Mouse (Mus musculus): Measurements from ENCODE around the gene Gm20388. TPM values are rescaled to one million over a fixed set of nuclear protein-coding genes. Genes with fewer than 3 reads are reported as not detected.

Gene Gm20388
- polyA plus RNA-seq, 1 experiment, result 18.7 TPM

- Histone ChIP-seq H3K27me3 (ENCODE audit: control insufficient read depth, insufficient read depth, low read length) (no peaks in the 10 kb centered on the region), H3K4me3 (replicated peaks; ENCODE audit: insufficient read depth, low read depth, low read length) (no peak overlapping the region), H3K4me1 (ENCODE audit: control insufficient read depth, insufficient read depth, low read length) (peaks cover 59% of the 10 kb centered on the region), H3K27ac (ENCODE audit: insufficient read depth, low read length) (no peak overlapping the region)
- WGBS, result 95% methylated on average over 17 of the region's 17 CpGs
- no peak for DNase-seq
- TF ChIP-seq CTCF (IDR thresholded peaks at IDR 0.05; ENCODE audit: borderline replicate concordance, insufficient read depth, low read depth, low read length), result no peak
- TF ChIP-seq POLR2A (IDR thresholded peaks at IDR 0.05; ENCODE audit: borderline replicate concordance, insufficient read depth, low read length), result no peak
Observed at GRCm38 (mm10) chr8:120567731-120568130, 657.1 kb downstream of the Gm20388 start.

DNA sequence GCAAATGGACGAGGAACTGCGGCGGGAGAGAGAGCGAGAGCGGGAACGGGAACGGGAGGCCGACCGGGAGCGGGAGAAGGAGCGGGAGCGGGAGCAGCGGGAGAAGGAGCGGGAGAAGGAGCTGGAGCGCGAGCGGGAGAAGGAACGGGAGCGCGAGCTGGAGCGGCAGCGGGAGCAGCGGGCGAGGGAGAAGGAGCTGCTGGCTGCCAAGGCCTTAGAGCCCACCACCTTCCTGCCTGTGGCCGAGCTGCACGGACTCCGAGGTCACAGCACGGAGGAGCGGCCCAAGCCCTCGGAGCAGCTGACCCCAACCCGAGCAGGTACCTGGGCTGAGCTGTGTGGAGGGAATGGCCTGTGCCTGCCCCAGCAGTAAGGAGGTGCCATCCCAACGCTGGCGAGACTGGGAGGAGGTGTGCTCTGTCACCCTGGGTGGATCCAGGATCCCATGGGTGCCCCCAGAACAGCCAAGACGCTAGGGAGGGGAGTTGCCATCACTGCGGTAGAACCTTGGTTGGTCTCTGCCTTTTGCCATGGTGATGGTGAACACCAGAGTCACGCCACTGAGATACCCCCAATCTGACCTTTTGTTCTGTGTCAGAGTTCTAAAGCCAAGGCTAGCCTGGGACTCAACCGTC, 657.6 kb downstream of the Gm20388 start:
- 94% methylated on average over 37 of the region's 37 CpGs for WGBS
- Histone ChIP-seq H3K27me3 (ENCODE audit: control insufficient read depth, insufficient read depth, low read length) (no peaks in the 10 kb centered on the region), H3K27ac (ENCODE audit: insufficient read depth, low read length) (no peak overlapping the region), H3K4me1 (ENCODE audit: control insufficient read depth, insufficient read depth, low read length) (peaks cover 57% of the 10 kb centered on the region), H3K4me3 (replicated peaks; ENCODE audit: insufficient read depth, low read depth, low read length) (no peak overlapping the region)
- TF ChIP-seq CTCF (IDR thresholded peaks at IDR 0.05; ENCODE audit: borderline replicate concordance, insufficient read depth, low read depth, low read length) (no peak), POLR2A (IDR thresholded peaks at IDR 0.05; ENCODE audit: borderline replicate concordance, insufficient read depth, low read length) (no peak)
- no peak for DNase-seq

- H3K4me1 ChIP-seq (ENCODE audit: control insufficient read depth, insufficient read depth, low read length), result peaks cover 55% of the 10 kb centered on the region
- no peak for DNase-seq
- H3K27ac ChIP-seq (ENCODE audit: insufficient read depth, low read length), result no peak overlapping the region
- H3K27me3 ChIP-seq (ENCODE audit: control insufficient read depth, insufficient read depth, low read length), result no peaks in the 10 kb centered on the region
- WGBS, result 82% methylated on average over 17 of the region's 17 CpGs
- no peak for TF ChIP-seq POLR2A (IDR thresholded peaks at IDR 0.05; ENCODE audit: borderline replicate concordance, insufficient read depth, low read length)
- TF ChIP-seq CTCF (IDR thresholded peaks at IDR 0.05; ENCODE audit: borderline replicate concordance, insufficient read depth, low read depth, low read length), result no peak
- H3K4me3 ChIP-seq (replicated peaks; ENCODE audit: insufficient read depth, low read depth, low read length), result no peak overlapping the region
Observed at GRCm38 (mm10) chr8:120569123-120569522, 658.5 kb downstream of the Gm20388 start.

- WGBS, result 45% methylated on average over 13 of the region's 13 CpGs
- no peak overlapping the region for H3K27ac ChIP-seq (ENCODE audit: insufficient read depth, low read length)
- H3K4me1 ChIP-seq (ENCODE audit: control insufficient read depth, insufficient read depth, low read length), result peaks cover 51% of the 10 kb centered on the region
- TF ChIP-seq POLR2A (IDR thresholded peaks at IDR 0.05; ENCODE audit: borderline replicate concordance, insufficient read depth, low read length) (no peak), CTCF (IDR thresholded peaks at IDR 0.05; ENCODE audit: borderline replicate concordance, insufficient read depth, low read depth, low read length) (peak; percentile 83)
- peak; percentile 71 to 82 for DNase-seq
- H3K27me3 ChIP-seq (ENCODE audit: control insufficient read depth, insufficient read depth, low read length), result no peaks in the 10 kb centered on the region
- H3K4me3 ChIP-seq (replicated peaks; ENCODE audit: insufficient read depth, low read depth, low read length), result no peak overlapping the region
Observed at GRCm38 (mm10) chr8:120569939-120570715, 659.5 kb downstream of the Gm20388 start.

DNA sequence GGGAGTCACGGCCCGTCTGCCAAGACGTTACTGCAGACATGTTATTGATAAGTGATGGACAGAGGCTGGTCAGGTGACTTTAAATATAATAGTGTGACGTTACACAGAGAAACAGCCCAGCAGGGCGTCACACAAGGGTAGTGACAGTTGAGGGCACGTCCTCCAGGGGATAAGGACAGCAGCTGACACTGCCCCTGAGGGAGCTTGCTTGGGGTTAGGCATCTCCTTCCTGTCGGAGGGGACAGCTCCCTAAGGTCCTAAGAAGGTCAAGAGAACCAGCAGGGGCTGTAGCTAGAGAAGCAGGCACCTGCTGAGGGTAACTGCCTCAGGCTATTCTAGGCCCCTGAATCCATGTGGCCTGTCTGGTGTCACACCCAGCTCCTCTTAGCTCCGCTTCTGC, 660.9 kb downstream of the Gm20388 start:
- no peak overlapping the region for H3K27ac ChIP-seq (ENCODE audit: insufficient read depth, low read length)
- 82% methylated on average over 8 of the region's 8 CpGs for WGBS
- DNase-seq, result peak in 1 of 2 experiments; percentile 19

DNA sequence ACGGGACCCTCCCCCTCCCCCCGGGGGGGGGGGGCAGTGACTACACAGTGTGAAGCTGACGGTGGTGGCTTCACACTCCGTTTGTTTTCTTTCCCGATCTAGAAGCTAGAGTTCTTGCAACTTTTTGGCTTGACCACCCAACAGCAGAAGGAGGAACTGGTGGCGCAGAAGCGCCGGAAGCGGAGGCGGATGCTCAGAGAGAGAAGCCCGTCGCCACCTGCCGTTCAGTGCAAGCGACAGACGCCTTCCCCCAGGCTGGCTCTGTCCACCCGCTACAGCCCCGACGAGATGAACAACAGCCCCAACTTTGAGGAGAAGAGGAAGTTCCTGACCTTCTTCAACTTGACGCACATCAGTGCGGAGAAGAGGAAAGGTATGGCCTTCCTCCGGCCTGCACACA, 661.9 kb downstream of the Gm20388 start:
- TF ChIP-seq POLR2A (IDR thresholded peaks at IDR 0.05; ENCODE audit: borderline replicate concordance, insufficient read depth, low read length) (no peak), CTCF (IDR thresholded peaks at IDR 0.05; ENCODE audit: borderline replicate concordance, insufficient read depth, low read depth, low read length) (0 out of 2 replicates have a peak, but pooled peaks have one; percentile 22)
- no peaks in the 10 kb centered on the region for H3K27me3 ChIP-seq (ENCODE audit: control insufficient read depth, insufficient read depth, low read length)
- peaks cover 40% of the 10 kb centered on the region for H3K4me1 ChIP-seq (ENCODE audit: control insufficient read depth, insufficient read depth, low read length)
- 39% methylated on average over 21 of the region's 21 CpGs for WGBS
- no peak overlapping the region for H3K4me3 ChIP-seq (replicated peaks; ENCODE audit: insufficient read depth, low read depth, low read length)
- no peak overlapping the region for H3K27ac ChIP-seq (ENCODE audit: insufficient read depth, low read length)
- peak; percentile 59 to 68 for DNase-seq

More for the DNA sequence above, 660.9 kb downstream of the Gm20388 start:
- Histone ChIP-seq H3K4me1 (ENCODE audit: control insufficient read depth, insufficient read depth, low read length) (peaks cover 43% of the 10 kb centered on the region), H3K27me3 (ENCODE audit: control insufficient read depth, insufficient read depth, low read length) (no peaks in the 10 kb centered on the region), H3K4me3 (replicated peaks; ENCODE audit: insufficient read depth, low read depth, low read length) (no peak overlapping the region)
- no peak for TF ChIP-seq POLR2A (IDR thresholded peaks at IDR 0.05; ENCODE audit: borderline replicate concordance, insufficient read depth, low read length)
- no peak for TF ChIP-seq CTCF (IDR thresholded peaks at IDR 0.05; ENCODE audit: borderline replicate concordance, insufficient read depth, low read depth, low read length)

DNA sequence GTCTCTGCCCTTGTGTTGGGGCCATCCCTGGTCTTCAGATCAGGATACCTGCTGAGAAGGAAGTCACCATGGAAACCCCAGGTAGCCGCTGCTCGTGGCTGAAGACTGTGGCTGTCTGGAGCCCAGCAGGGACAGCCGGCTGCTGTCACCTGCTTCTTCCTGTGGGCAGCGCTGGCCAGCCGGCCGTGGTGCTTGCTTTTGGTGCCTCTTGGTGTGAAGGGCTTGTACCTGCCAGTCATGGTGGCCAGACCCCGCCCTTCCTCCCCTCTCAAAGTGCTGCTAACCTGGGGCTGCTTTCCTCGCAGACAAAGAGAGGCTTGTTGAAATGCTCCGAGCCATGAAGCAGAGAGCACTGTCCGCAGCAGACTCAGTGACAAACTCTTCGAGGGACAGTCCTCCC, 663.2 kb downstream of the Gm20388 start:
- peak in 1 of 2 experiments; percentile 42 for DNase-seq
- Histone ChIP-seq H3K4me1 (ENCODE audit: control insufficient read depth, insufficient read depth, low read length) (peaks cover 43% of the 10 kb centered on the region), H3K27me3 (ENCODE audit: control insufficient read depth, insufficient read depth, low read length) (no peaks in the 10 kb centered on the region), H3K27ac (ENCODE audit: insufficient read depth, low read length) (no peak overlapping the region), H3K4me3 (replicated peaks; ENCODE audit: insufficient read depth, low read depth, low read length) (no peak overlapping the region)
- TF ChIP-seq POLR2A (IDR thresholded peaks at IDR 0.05; ENCODE audit: borderline replicate concordance, insufficient read depth, low read length), result no peak
- TF ChIP-seq CTCF (IDR thresholded peaks at IDR 0.05; ENCODE audit: borderline replicate concordance, insufficient read depth, low read depth, low read length), result no peak
- WGBS, result 47% methylated on average over 11 of the region's 11 CpGs
